33 mouse cellular contexts compared by ENCODE assay signal in the genomic region with DNA sequence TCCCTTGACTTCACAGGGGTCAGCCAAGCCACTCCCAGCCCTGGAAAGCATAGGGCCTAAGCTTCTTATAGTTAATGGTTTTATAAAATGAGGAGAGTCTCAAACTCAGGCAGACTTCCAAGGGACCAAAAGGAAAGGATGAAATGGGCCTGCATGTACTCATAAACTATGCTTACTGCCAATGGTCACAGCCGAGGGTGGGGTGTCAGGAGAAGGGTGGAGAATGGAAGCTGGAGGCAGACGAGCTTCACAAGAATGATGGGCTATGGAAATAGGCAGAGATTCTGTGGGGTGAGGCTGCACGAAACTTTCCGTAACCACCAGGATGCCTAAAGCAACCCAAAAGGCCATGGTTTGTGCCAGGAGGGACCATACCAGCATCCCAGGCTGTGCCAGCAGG. TPM values are rescaled to one million over a fixed set of nuclear protein-coding genes. Genes with fewer than 3 reads are reported as not detected.
DNase-seq lines count a peak whose midpoint lies in the region; ATAC-seq and TF ChIP-seq lines count a peak whose summit lies in the region.
"Had no signal": no experiment of that assay in that cellular context is flagged by ENCODE, and none has a peak within 500 bp of the region (broad histone marks: within the 10 kb centered on the region; RNA-seq: fewer than 3 reads in every experiment).

No protein-coding gene starts in this region.

- H3K9ac ChIP-seq in heart, embryonic 16.5 days (ENCODE audit: low read length), result no peak overlapping the region
- H3K9ac ChIP-seq in lung, embryonic 16.5 days (ENCODE audit: low read length), result no peak overlapping the region
- H3K9ac ChIP-seq: embryonic facial prominence, embryonic 12.5 days; hindbrain, embryonic 13.5 days; liver, embryonic 15.5 days; midbrain, embryonic 12.5 days; neural tube, embryonic 12.5 days had no signal

- H3K27me3 ChIP-seq in heart, embryonic 10.5 days (ENCODE audit: insufficient read depth, poor library complexity, severe bottlenecking), result no peaks in the 10 kb centered on the region
- H3K27me3 ChIP-seq in heart, embryonic 16.5 days (ENCODE audit: control insufficient read depth, insufficient read depth, low read length), result no peaks in the 10 kb centered on the region
- H3K27me3 ChIP-seq in lung, embryonic 16.5 days (ENCODE audit: control insufficient read depth, insufficient read depth, low read depth, low read length), result no peaks in the 10 kb centered on the region
- H3K27me3 ChIP-seq: embryonic facial prominence, embryonic 12.5 days; hindbrain, embryonic 13.5 days; liver, embryonic 15.5 days; midbrain, embryonic 12.5 days; neural tube, embryonic 12.5 days had no signal

- no peak overlapping the region for H3K27ac ChIP-seq in heart, embryonic 10.5 days
- peak overlapping the region; percentile 61 for H3K27ac ChIP-seq in heart, embryonic 16.5 days (ENCODE audit: low read length)
- H3K27ac ChIP-seq in lung, embryonic 16.5 days (ENCODE audit: low read length), result no peak overlapping the region
- H3K27ac ChIP-seq: embryonic facial prominence, embryonic 12.5 days; hindbrain, embryonic 13.5 days; kidney, postnatal 0 days; liver, embryonic 15.5 days; midbrain, embryonic 12.5 days; neural tube, embryonic 12.5 days; stomach, postnatal 0 days had no signal

- no peak for TF ChIP-seq CTCF in lung, adult 2 months (IDR thresholded peaks at IDR 0.05; ENCODE audit: insufficient read depth, low read length)

- H3K9me3 ChIP-seq in heart, embryonic 10.5 days, result no peaks in the 10 kb centered on the region
- H3K9me3 ChIP-seq in heart, embryonic 16.5 days (replicated peaks; ENCODE audit: control insufficient read depth, low read length), result no peaks in the 10 kb centered on the region
- H3K9me3 ChIP-seq in lung, embryonic 16.5 days (ENCODE audit: control insufficient read depth, low read length), result no peaks in the 10 kb centered on the region
- H3K9me3 ChIP-seq: embryonic facial prominence, embryonic 12.5 days; G1E; hindbrain, embryonic 13.5 days; liver, embryonic 15.5 days; megakaryocyte, embryonic 14.5 days; midbrain, embryonic 12.5 days; neural tube, embryonic 12.5 days had no signal

- ATAC-seq in cerebellum, adult (ENCODE audit: insufficient number of reproducible peaks, low FRiP score, low TSS enrichment), result 0 out of 2 replicates have a peak, but pooled peaks have one; percentile 32
- no peak for ATAC-seq in heart, embryonic 16.5 days (replicated peaks; ENCODE audit: extremely low read depth, insufficient read depth, low FRiP score)
- peak; percentile 56; the same call in 1 of the 2 replicates for ATAC-seq in lung, embryonic 16.5 days (ENCODE audit: low read depth)
- ATAC-seq: forebrain, embryonic 14.5 days; intestine, embryonic 16.5 days had no signal

- TF ChIP-seq POLR2A in lung, adult 2 months (IDR thresholded peaks at IDR 0.05; ENCODE audit: borderline replicate concordance, extremely low read depth, low read depth, low read length), result no peak

- no peaks in the 10 kb centered on the region for H3K36me3 ChIP-seq in heart, embryonic 10.5 days
- no peaks in the 10 kb centered on the region for H3K36me3 ChIP-seq in heart, embryonic 16.5 days (ENCODE audit: control insufficient read depth, insufficient read depth)
- H3K36me3 ChIP-seq in lung, embryonic 16.5 days (ENCODE audit: control insufficient read depth, insufficient read depth, low read length), result no peaks in the 10 kb centered on the region
- H3K36me3 ChIP-seq: embryonic facial prominence, embryonic 12.5 days; hindbrain, embryonic 13.5 days; liver, embryonic 15.5 days; neural tube, embryonic 12.5 days had no signal

- DNase-seq in cerebellum, adult 8-10 months, result no peak
- peak; percentile 18 to 22 for DNase-seq in heart, adult 18-20 months
- DNase-seq in heart, embryonic 10.5 days (ENCODE audit: low spot score), result no peak
- no peak for DNase-seq in heart, adult 11 months
- no peak for DNase-seq in lung, adult 2 months
- DNase-seq: adrenal gland, adult 8-10 months; cerebellum, adult 11 months; cerebellum, postnatal 25 days; embryo, embryonic 11 days; heart, postnatal 36 days; kidney, adult 8-10 months; kidney, postnatal 4 days; layer of hippocampus, postnatal 36 days; left cerebral cortex, postnatal 4 days; lung, postnatal 36 days; spleen, adult 18-20 months; thymus, adult 18-20 months; thymus, postnatal 25 days had no signal

- 82% methylated on average over 4 of the region's 4 CpGs for WGBS in heart, embryonic 10.5 days
- WGBS in heart, embryonic 16.5 days, result 76% methylated on average over 4 of the region's 4 CpGs
- WGBS in lung, embryonic 16.5 days, result 65% methylated on average over 4 of the region's 4 CpGs
- 73% methylated on average over 4 of the region's 4 CpGs for WGBS in lung, adult 2 months

- H3K4me3 ChIP-seq in heart, embryonic 10.5 days, result no peak overlapping the region
- H3K4me3 ChIP-seq in heart, embryonic 16.5 days (ENCODE audit: low read length), result no peak overlapping the region
- H3K4me3 ChIP-seq in lung, embryonic 16.5 days (ENCODE audit: low read length), result no peak overlapping the region
- H3K4me3 ChIP-seq in lung, adult 2 months (replicated peaks; ENCODE audit: extremely low read depth, low read depth, low read length), result no peak overlapping the region
- H3K4me3 ChIP-seq: embryonic facial prominence, embryonic 12.5 days; hindbrain, embryonic 13.5 days; liver, embryonic 15.5 days; megakaryocyte, embryonic 14.5 days; midbrain, embryonic 12.5 days; myocyte; neural tube, embryonic 12.5 days had no signal

- H3K4me2 ChIP-seq in heart, embryonic 16.5 days (ENCODE audit: low read depth, low read length), result no peak overlapping the region
- H3K4me2 ChIP-seq in lung, embryonic 16.5 days (ENCODE audit: low read depth, low read length), result no peak overlapping the region
- H3K4me2 ChIP-seq: embryonic facial prominence, embryonic 12.5 days; hindbrain, embryonic 13.5 days; liver, embryonic 15.5 days; midbrain, embryonic 12.5 days; neural tube, embryonic 12.5 days had no signal

- H3K4me1 ChIP-seq in heart, embryonic 10.5 days, result no peaks in the 10 kb centered on the region
- H3K4me1 ChIP-seq in heart, embryonic 16.5 days (ENCODE audit: control insufficient read depth, insufficient read depth, low read length), result peaks cover 16% of the 10 kb centered on the region
- H3K4me1 ChIP-seq in lung, embryonic 16.5 days (replicated peaks; ENCODE audit: control insufficient read depth, insufficient read depth, low read length), result no peaks in the 10 kb centered on the region
- H3K4me1 ChIP-seq in lung, adult 2 months (ENCODE audit: control insufficient read depth, insufficient read depth, low read length), result no peaks in the 10 kb centered on the region
- H3K4me1 ChIP-seq: embryonic facial prominence, embryonic 12.5 days; hindbrain, embryonic 13.5 days; liver, embryonic 15.5 days; midbrain, embryonic 12.5 days; neural tube, embryonic 12.5 days had no signal

RNA-seq across cellular contexts. Expression of a gene that starts 15.3 kb away (rescaled TPM):
- total RNA-seq in heart, adult 18-20 months (2021), result 1 to 10 TPM; 4.1 to 7.5 TPM
- polyA plus RNA-seq in heart, embryonic 10.5 days (2016; fragmentation: Nextera tagmentation; extraction: Ambion mirVana), result 14.9 and 19.0 TPM in 2 replicates
- 49.7 and 50.3 TPM in 2 replicates for polyA plus RNA-seq in heart, embryonic 16.5 days (2015; fragmentation: Nextera tagmentation; extraction: Ambion mirVana)
- polyA plus RNA-seq in lung, embryonic 16.5 days (2015; fragmentation: Nextera tagmentation; extraction: Ambion mirVana), result 16.7 and 18.6 TPM in 2 replicates
- polyA plus RNA-seq in lung, adult 2 months (2012; rRNA removed), result 5.6 and 9.0 TPM in 2 replicates

Comparison
In these comparisons a context has a peak if more than half of its experiments do, and no peak if none do; other contexts are left out.
1. DNase-seq: peak in heart, adult 18-20 months (2 of 2); none in cerebellum, adult 8-10 months (single experiment), heart, embryonic 10.5 days (single experiment), heart, adult 11 months (single experiment) and lung, adult 2 months (single experiment).